Mouse (Mus musculus): ENCODE measurements around the gene Tmbim4.
"Not testable (repeated sequence)": the region's sequence is repeated elsewhere in the genome, so short reads cannot be mapped to it uniquely, and the experiment has no call there.

Tmbim4 gene

DNA sequence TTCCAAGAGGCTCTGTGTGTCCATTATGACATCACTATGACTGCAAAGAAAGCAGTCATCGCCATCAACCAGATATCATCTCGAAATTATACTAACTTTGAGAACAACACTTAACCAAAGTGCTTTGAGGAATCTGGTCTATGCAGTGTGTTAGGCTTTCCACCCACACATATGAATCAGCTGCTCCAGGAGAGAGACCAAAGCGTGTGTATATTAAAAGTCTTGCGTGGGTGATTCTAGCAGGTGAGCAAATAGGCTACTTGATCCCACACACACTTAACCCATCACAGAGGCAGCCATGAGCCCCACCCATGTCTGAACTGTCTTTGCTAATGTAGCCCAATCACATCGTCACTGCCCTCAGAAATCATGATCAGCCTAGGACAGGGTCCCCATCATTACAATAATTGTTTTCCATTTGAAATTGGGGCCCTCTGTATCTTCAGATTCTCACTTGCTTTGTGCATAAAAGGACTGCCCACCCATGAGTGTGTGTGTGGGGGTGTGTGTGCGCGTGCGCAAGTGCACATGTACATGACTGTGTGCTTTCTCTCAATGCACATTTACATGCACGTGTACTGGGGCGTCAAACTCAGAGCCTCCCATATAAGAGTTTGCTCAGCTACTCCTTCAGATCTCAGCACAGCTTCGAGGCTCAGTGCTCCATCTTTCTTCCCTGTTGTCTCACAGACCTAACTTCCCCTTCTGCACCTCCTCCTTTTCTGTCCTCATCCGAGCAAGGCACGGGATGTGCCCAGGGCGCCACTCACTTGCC, 4.1 kb upstream of the Tmbim4 start:
- DNase-seq (ENCODE audit: low spot score) = no peak

DNA sequence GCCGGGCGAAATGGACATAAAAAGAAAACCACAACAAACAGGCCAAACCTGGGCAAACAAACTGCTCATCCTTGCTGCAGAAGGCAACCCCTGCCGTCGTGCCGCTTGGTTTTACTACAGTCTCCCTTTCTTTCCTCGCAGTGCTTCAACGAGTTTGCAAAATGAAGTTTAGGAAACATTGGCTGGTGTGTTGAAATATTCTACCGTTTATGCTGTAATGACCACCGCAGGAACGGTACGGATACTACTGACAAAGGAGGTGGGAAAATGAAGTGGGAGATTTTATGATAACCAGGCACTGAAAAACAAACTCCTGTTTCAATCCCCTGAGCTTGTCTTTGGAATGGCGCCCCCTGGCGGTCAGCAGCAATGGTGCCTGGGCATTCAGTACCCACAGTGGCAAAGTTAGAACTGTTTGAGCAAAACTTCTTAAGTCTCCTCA, 592 bp downstream of the Tmbim4 start, which contains the start of gene Irak3:
Gene Irak3 (minus strand): TSS at position 170 of the 442 bp plus-strand sequence.
- DNase-seq (ENCODE audit: low spot score) = peak; percentile 76

DNA sequence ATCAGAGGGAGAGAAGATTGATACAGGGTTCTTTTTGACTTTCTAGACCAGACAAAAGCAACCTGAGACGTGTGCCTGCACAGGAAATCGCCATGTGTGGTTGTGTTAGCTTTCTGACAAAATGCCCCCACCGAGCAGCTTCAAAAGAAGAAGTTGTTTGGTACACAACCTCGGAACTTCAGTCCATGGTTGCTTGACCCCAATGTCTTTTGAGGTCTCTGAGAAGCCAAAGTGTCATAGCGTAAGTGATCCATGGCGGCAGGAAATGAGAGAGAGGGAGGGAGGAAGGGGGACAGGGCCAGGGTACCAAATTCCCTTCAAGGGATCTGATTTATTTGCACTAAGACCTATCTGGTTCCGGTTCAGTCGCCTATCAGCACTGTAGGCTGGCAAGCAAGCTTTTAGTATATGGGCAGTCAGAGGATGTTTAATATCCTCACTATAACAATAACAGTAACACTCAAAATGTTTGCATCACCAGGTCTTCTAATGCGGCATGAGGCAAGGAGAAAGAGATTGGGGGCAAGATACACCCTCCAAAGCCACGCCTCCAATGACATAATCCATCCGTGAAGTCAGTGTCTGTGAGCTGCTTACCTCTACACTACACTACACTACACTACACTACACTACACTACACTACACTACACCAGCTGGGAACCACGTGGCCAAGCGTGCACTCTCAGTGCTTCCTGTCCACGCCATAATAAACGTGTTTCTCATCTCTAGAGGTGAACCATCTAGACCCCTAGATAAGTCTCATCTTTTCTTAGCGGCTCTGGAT, 1.3 kb downstream of the Tmbim4 start:
- DNase-seq (ENCODE audit: low spot score) = no peak

DNA sequence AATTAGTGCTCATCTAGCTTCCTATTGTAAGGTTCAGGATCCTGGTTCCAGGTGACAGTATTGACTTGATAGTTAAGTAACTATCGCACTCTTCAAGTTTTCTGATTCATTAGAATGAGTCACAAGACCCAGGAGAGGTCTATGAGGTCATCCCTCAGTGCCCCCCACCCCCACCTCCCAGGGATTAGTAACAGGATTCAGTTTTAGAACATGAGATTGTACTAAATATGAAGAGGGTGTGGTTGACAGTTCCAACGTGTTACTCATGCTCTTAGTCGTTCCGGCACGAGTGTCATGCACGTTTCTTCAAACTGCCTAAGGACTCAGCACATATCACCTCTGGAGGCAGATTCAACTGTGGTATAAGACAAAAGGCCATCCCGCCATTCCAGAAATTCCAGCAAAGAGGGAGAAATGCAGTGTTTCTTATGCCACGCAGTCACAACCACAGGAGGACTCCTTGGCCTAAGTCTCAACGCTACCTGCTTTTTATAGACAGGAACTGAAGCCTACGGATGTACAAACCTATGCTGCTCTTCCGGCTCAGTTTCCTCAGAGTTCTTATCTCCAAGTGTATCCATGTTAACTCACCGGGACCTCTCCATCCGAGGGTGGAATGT, 3.3 kb downstream of the Tmbim4 start:
- no peak for DNase-seq (ENCODE audit: low spot score)

DNA sequence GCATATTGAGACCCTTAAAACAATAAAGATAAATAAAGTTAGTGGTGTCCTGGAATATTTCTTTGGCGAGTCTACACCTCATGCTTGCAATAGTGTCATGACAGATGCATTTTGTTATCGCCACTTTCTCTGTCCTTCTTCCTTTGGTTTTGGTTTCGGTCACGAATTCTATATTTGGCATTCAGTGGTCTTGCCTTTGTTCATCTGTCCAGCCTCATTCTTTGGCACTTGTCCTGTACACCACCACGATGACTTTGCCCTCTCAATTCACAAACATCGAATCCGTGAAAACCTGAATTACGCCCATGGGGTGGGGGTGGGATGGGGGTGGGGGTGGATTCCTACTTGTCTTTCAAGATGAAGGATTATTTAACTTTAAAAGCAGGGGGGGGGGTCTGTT, 6.6 kb downstream of the Tmbim4 start:
- DNase-seq (ENCODE audit: low spot score) = no peak

DNA sequence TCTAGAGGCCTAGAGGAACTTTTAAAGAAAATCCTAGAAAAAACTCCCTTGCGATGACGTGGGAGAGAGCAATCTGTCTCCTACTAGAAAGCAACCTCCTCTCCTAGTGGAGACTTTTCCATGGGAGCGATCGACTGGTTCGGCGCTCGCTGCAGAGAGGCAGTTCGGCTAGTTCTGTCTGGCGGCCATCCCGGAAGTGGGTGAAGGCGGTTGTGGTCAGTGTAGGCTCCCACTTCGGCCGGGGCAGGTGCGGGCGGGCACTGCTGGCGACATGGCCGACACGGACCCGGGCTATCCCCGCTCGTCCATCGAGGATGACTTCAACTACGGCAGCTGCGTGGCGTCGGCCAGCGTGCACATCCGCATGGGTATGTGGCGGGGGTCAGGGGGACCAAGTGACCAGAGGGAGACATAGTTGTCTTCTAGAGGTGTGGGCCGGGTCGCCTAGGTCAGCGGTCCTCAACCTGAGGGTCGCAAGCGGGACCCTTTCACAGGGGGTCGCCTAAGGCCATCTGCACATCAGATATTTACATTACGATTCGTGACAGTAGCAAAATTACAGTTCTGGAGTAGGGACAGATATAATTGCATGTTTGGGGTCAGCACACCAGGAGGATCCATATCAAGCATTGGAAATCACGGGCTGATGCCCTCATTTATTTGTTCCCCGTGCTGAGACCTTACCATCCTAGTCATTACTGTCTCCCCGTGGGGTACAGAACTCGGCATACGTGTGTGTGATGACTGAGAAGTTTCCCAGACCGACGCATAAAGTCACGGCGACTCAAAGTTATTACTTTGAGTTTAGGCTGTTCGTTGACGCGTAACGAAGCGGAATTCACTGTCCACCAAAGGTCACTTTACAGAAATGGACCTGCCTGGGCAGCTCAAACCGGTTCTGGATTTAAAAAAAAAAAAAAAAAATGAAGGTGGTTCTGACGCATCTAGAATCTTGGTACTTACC, 7.5 kb downstream of the Tmbim4 start:
- DNase-seq (ENCODE audit: low spot score) = peak; percentile 25

DNA sequence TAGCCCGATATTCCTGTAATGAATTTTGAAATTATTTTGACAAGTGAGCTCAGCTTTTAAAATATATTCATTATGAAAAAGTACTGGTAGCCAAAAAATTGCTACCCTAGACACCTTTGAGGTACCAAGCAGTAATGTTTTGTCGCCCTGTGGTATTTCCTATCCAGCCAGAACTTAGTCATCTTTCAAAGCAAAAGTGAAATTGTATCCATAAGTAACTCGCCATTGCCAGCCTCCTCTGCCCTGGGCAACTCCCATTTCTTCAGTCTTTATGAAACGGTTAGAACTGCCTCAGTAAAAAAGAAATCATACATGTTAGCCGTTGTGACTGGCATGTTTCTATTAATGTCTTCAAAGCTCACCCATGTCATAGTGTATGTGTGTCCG, 8.1 kb downstream of the Tmbim4 start:
- DNase-seq (ENCODE audit: low spot score) = peak; percentile 30

DNA sequence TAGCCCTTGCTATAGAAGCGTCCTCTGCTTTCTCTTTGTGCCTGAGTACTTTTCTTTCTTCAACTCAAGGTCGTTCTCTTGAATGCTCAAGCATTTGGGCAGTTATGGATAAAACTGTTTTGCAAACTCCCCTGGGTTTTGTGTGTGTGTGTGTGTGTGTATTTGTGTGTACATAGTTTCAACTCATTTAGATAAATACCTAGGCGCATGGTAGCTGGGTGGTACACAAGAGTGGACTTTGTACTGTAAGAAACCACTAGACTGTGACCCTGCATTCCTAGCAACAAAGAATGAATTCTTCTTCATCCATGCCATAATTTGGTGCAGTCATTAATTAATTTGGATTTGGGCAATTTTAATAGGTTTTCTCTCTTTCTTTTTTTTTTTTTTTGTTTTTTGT, 8.7 kb downstream of the Tmbim4 start:
- no peak for DNase-seq (ENCODE audit: low spot score)

DNA sequence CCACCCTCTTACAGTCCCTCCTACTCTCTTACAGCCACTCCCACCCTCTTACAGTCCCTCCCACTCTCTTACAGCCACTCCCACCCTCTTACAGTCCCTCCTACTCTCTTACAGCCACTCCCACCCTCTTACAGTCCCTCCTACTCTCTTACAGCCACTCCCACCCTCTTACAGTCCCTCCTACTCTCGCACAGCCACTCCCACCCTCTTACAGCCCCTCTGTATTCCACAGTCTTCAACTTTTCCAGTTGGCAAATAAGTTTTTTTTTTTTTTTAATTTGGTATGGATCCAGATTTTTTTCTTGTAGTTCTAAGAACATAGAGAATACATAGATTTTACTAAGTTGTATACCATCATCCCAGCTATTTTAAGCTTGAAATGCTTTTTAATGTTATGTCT, 15.7 kb downstream of the Tmbim4 start:
- not testable (repeated sequence) for DNase-seq (ENCODE audit: low spot score)

DNA sequence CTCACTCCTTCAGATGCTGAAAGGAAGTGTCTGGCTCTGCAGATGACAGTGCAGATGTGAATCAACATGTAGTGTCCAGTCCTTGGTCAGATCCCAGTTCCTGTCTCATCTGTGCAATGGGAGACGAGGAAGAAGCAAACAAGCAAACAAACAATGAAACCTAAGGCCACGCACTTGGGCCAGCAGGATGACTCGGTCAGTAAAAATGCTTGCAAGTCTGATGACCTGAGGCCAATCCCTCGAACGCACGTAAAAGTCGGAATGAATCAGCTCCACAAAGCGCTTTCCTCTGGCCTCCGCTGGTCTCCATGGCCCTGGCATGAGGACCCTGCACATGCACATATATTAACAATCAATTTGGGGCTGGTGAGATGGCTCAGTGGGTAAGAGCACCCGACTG, 17.6 kb downstream of the Tmbim4 start:
- DNase-seq (ENCODE audit: low spot score) = no peak

DNA sequence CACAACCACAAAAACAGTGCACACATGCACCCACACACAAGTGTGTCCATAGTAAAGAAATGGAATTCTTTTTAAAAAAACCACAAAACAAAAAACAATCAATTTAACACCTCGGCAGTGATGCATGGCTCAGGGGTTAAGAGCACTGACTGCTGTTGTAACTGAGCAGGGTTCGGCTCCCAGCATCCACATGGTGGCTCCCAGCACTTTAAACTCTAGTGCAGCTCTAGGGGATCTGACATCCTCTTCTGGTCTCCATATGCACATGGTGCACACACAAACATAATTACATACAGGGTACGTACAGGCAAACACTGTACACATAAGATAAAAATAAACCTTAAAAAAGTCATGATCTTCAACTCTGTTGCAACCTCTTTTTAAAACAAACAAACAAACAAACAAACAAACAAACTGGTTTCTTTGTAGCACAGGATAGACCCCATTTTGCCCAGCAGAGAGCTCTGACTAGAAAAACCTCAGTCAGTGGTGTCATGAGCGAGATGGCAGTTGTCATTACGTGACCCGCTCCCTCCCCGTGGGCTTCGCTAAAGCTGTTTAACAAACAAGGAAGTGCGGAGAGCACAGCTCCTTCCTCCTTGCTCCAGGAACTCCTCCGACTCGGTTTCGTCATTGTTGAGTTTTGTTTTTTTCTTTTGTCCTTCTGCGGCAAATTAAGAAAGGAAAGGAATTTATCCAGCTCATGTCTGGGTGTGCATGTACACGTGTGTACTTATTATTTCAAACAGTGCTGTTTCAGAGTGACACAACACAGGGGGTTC, 18.4 kb downstream of the Tmbim4 start:
- peak; percentile 53 for DNase-seq (ENCODE audit: low spot score)

DNA sequence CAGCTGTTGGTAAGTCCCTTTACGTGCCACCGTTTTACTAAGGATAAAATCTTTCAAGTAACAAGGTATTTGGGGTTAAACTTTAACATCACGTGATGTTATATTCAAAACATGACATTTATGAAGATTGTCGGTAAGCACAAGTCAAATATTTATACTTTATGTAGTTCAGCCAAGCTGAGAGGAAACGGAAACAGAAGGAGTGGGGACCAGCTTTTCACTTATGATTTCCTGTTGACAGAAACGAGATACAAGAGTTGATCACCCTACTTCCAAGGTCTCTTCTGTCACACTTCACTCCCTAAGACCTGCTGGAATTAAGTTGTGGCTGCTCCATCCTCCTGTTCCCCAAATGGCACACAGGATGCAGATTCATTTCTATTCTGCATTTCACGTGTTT, 19.4 kb downstream of the Tmbim4 start:
- DNase-seq (ENCODE audit: low spot score) = peak; percentile 13

DNA sequence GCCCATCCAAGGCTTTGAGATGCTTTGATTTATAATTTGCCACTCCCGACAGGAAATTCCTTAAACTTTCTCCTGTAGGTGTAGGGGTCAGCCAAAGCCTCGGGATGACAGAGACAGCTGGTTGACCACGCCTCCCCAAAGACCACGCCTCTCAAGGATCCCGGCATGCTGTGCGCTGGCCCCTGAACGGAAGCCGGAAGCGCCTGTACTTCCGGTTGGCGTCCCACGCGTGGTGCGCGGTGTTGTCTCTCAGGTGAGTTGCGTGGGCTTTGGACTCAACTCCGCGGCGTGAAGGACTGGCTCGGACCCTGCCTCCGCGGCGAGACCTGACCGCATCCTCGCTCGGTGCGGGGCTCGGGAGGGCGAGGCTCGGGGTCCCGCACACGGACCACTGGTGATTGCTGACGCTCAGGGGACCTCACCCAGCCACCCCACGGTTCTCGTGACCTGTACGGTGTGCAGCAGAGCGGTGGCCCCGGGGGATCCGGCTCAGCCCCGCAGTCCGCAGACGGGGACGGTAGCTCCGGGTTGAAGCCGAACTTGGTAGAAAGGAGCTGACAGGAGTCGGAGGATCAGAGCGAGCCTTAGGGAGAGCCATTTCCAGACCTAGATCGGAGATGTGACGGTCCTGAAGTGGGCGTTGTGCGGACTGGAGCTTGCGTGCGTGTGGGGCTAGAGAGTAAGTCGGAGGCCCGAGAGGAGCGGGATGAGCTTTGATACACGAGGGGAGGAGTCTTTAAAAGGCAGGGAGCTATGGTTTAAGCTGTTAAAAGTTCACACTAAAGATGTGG, 25.7 kb downstream of the Tmbim4 start, which contains the start of gene Llph:
Gene Llph (plus strand): TSS at position 200 of the 791 bp plus-strand sequence.
- peak; percentile 82 for DNase-seq (ENCODE audit: low spot score)

DNA sequence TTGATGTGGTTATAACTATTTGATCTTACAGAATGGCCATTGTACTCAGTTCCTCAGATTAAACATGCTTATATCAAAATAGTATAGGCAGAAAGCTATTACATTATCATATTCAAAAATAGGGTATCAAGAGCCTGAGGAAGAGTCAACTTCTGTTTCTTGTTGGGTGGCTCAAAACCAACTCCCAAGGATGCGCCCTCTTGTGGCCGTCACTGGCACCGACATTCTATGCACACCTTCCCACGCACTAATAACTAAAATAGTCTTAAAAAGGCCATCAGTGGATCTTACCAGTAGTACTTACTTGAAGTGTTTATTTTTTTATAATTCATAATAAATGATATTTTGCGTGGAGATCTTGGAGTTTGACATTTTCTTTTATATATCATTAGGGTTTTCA, 30.3 kb downstream of the Tmbim4 start:
- peak; percentile 64 for DNase-seq (ENCODE audit: low spot score)

DNA sequence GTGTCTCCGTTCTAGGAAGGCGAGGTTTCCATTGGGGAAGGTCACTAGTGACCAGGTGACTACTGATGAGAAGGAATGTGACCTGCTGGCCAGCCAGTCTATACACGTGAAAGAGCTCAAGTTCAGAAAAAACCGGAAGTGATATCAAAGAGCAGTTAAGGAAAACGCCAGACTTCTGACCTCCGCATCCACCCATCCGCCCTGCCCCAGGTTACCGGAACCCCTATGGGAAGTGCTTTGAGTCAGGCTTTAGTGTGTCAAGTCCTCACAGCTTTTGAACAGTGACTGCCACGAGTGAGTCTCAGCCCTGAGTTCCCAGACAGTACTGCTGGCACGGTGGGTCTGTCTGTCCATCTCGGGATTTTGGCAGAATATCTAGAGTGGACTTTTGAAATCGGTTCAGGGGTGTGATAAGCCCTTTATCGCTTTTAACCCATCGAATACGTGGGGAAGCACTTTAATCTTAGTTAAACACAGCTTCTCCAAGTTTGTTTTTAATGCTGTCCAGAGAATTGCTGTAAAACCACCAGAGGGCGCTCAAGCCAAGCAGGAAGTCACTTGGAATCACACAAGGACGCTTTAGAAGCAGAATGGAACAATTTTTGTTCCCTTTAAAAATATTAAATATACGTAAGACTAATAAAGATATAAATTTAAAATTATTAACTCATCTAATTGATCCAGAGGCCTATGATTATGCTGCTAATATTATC, 32.4 kb downstream of the Tmbim4 start:
- peak; percentile 38 for DNase-seq (ENCODE audit: low spot score)

DNA sequence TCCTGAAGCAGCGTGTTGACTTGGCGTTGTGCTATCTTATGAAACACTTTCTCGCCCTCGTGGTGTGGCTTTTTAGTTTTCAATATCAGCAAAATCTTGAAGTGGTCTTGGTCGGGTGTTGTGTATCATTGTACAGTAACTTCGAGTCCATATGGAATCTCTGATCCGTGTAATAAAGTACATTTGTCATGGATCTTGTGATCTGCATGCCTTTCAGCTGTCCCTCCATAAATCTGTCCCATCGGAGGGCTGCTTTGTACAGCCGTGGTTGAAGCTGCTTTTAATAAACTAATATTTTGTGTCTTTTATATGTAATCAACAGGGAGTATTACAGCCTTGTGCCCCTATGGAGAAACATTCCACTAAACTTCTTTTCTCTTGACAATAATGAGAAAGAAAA, 35.5 kb downstream of the Tmbim4 start:
- no peak for DNase-seq (ENCODE audit: low spot score)

DNA sequence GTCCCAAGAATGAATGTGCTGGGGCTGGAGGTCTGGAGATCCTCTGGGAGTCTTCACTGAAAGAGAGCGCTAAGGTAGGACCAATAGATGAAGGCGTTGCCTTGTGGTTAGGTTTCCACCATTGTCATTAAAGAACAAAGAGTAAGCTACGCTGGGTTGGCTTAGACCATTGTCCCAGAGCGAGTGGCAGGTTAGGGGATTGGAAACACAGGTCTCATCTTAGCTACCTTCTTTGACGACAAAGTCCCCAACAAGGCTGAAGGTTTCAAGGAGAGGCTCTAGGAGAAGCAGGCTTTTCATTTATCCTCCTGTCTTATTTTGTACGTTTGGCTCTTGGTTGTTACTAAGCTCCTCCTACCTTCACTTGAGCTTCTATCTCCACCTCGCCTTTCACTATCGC, 36.9 kb downstream of the Tmbim4 start:
- DNase-seq (ENCODE audit: low spot score) = no peak

DNA sequence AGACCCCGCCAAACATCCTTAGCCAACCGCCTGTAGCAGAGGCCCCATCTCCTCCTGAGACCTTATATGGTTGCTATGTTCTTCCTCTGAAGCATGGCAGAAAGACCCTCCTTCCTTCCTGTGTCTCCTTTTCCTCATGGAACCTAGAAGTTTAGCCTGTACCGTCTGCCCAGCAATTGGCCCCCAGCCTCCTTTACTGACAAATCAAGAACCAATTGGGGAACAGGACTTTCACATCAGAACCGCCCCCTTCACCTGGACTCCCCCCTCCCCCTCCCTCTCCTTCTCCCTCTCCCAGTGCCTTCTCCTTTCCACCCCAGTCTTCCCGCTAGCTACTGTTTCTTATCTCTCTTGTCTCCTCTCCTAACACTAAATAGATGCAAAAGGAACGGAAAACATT, 38.1 kb downstream of the Tmbim4 start:
- no peak for DNase-seq (ENCODE audit: low spot score)

DNA sequence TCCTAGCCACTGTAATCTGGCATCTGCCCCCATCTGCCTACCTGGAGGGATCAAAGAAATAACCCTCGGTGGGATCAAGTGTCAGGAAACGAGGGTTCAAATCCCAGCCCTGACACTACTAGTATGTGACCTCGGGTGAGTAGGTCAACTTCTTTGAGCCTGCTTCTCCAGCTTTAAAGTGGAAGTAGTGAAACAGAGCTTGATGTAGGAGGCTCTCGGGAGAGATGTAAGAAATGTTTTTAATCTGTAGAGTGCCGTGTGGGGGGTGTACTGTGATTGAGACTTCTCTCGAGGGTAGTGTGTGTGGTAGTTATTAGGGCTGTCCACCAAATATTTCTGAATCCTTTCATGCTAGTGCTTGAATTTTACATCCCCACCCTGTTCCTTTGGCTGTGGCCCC, 41.0 kb downstream of the Tmbim4 start:
- DNase-seq (ENCODE audit: low spot score) = no peak
